Mouse (Mus musculus): ENCODE results near the gene Trim30b. TPM values are rescaled to one million over a fixed set of nuclear protein-coding genes. Genes with fewer than 3 reads are reported as not detected.
"Not testable (repeated sequence)": the region's sequence is repeated elsewhere in the genome, so short reads cannot be mapped to it uniquely, and the experiment has no call there.

The Trim30b gene
- polyA plus RNA-seq (2015; fragmentation: Nextera tagmentation; extraction: Ambion mirVana), result not detected in 2 replicates

DNA sequence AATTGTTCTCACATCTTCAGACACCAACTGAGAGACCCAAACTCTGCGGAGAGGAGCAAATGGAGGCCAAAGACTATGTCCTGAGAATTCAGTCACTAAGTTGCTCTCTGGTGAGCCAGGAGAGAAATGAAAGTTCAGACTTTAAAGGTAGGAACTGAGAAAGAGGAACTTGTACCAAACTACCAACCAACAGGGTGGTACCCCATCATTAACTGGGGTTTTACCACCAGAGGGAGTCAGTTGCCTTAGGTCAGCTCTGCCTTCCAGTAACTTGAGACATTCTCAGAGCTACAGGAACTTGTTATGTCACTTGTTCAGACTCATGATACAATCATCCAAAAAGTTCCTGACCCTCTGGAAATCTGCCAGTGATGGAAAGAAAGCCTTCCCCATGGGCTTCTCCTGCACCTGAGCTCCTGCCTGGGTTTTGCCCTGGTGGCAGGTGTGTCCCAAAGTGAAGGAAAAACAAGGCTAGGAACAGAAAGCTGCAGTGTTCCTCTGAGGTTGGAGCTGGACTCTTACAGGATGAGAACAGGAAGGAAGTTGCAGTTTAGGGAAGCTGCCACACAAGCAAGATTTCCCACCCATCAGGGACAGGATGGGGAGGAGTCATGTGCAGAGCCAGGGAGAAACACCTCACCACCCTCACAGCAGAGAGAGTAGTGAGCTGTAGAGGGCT, at the start of gene Trim30b:
Trim30b (minus strand) TSS at position 149 of the 679 bp plus-strand sequence.
- no peaks in the 10 kb centered on the region for H3K9me3 ChIP-seq

DNA sequence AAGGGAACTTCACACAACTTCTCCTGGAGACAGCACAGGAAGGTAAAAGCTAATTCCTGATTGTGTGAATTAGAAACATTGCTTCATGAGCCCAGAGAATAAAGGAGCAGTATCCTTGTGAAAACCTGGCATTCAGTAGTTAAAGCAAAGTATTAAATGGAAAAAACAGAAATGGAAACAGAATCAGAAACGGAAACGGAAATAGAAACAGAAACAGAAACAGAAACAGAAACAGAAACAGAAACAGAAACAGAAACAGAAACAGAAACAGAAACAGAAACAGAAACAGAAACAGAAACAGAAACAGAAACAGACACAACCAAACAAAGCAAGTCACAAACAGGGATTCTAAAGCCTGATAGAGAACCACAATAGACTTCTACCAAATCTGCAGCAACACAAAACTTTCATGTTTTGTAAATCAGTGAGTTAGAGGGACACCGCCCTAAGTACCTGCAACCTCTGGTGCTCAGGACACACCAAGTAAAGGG, 34.8 kb upstream of the Trim30b start:
- H3K9me3 ChIP-seq, result no peaks in the 10 kb centered on the region
- H3K4me3 ChIP-seq, result no peak overlapping the region
- no peaks in the 10 kb centered on the region for H3K36me3 ChIP-seq
- ATAC-seq (ENCODE audit: insufficient number of reproducible peaks, insufficient read depth, low FRiP score, low TSS enrichment, low read depth), result no peak
- no peak overlapping the region for H3K27ac ChIP-seq
- H3K27me3 ChIP-seq, result no peaks in the 10 kb centered on the region
- WGBS, result 84% methylated on average over 3 of the region's 3 CpGs
- no peak overlapping the region for H3K4me2 ChIP-seq
- H3K9ac ChIP-seq, result no peak overlapping the region
- H3K4me1 ChIP-seq, result no peaks in the 10 kb centered on the region

More for the DNA sequence above, at the start of gene Trim30b:
- H3K36me3 ChIP-seq, result no peaks in the 10 kb centered on the region
- H3K9ac ChIP-seq, result no peak within 1 kb of the TSS
- no peak within 1 kb of the TSS for H3K4me2 ChIP-seq
- WGBS, result 72% methylated on average over 1 of the region's 1 CpGs
- H3K4me1 ChIP-seq, result no peaks in the 10 kb centered on the region
- no peak for ATAC-seq (ENCODE audit: insufficient number of reproducible peaks, insufficient read depth, low FRiP score, low TSS enrichment, low read depth)
- H3K27ac ChIP-seq, result no peak within 1 kb of the TSS
- H3K27me3 ChIP-seq, result no peaks in the 10 kb centered on the region
- H3K4me3 ChIP-seq, result no peak within 1 kb of the TSS

DNA sequence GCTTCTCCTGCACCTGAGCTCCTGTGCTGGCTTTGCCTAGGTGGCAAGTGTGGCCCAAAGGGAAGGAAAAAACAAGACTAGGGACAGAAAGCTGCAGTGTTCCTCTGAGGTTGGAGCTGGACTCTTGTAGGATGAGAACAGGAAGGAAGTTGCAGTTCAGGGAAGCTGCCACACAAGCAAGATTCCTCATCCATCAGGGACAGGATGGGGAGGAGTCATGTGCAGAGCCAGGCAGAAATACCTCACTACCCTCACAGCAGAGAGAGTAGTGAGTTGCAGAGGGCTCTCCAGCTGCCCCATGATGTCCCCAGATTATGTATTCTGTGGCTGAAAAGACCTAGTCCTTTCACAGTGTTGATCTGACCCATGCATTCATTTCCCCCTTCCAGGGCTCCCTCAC, 31.5 kb upstream of the Trim30b start:
- Histone ChIP-seq H3K9ac (no peak overlapping the region), H3K9me3 (no peaks in the 10 kb centered on the region), H3K27me3 (no peaks in the 10 kb centered on the region), H3K27ac (no peak overlapping the region), H3K4me1 (no peaks in the 10 kb centered on the region), H3K4me2 (no peak overlapping the region), H3K4me3 (no peak overlapping the region), H3K36me3 (no peaks in the 10 kb centered on the region)
- no peak for ATAC-seq (ENCODE audit: insufficient number of reproducible peaks, insufficient read depth, low FRiP score, low TSS enrichment, low read depth)

DNA sequence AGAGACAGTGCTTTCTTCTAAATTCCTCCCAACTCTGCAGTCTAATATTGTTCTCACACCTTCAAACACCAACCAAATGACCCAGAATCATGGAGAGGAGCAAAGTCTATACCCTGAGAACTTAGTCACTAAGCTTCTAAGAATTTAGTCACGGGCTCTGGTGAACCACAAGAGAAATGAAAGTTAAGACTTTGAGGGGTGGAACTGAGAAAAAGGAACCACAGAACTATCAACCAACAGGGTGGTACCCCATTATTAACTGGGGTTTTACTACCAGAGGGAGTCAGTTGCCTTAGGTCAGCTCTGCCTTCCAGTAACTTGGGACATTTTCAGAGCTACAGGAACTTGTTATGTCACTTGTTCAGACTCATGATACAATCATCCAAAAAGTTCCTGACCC, 31.0 kb upstream of the Trim30b start, which contains the start of gene Trim30c:
Trim30c (minus strand) TSS at position 140 of the 400 bp plus-strand sequence.
- H3K4me1 ChIP-seq, result no peaks in the 10 kb centered on the region
- no peaks in the 10 kb centered on the region for H3K36me3 ChIP-seq
- ATAC-seq (ENCODE audit: insufficient number of reproducible peaks, insufficient read depth, low FRiP score, low TSS enrichment, low read depth), result no peak
- H3K27ac ChIP-seq, result no peak within 1 kb of the TSS
- H3K9ac ChIP-seq, result no peak within 1 kb of the TSS
- H3K9me3 ChIP-seq, result no peaks in the 10 kb centered on the region
- H3K4me3 ChIP-seq, result no peak within 1 kb of the TSS
- no peak within 1 kb of the TSS for H3K4me2 ChIP-seq
- no peaks in the 10 kb centered on the region for H3K27me3 ChIP-seq
- WGBS, result 70% methylated on average over 1 of the region's 1 CpGs

DNA sequence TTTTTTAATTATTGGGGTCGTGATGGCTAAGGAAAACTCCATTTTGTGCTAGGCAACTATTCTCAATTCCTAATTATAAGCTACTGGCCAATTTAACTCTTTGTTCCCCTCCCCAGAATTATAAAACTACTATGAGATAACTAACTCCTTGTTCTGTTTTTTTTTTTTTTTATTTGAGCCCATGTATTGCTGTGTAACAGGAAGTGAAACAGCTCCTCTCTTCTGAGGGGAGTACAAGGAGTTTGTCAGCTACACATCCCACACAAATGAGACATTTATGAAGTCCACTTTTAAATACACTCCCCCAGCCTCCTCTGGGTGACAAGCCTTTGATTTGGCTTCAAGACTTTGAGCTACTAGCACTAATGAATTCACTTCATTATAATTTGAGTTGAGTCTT, 28.8 kb upstream of the Trim30b start:
- H3K9me3 ChIP-seq, result no peaks in the 10 kb centered on the region
- no peak overlapping the region for H3K4me3 ChIP-seq
- ATAC-seq (ENCODE audit: insufficient number of reproducible peaks, insufficient read depth, low FRiP score, low TSS enrichment, low read depth), result no peak
- H3K36me3 ChIP-seq, result no peaks in the 10 kb centered on the region
- H3K4me2 ChIP-seq, result no peak overlapping the region
- no peak overlapping the region for H3K27ac ChIP-seq
- no peak overlapping the region for H3K9ac ChIP-seq
- WGBS, result 66% methylated on average over 1 of the region's 1 CpGs
- H3K4me1 ChIP-seq, result no peaks in the 10 kb centered on the region
- H3K27me3 ChIP-seq, result no peaks in the 10 kb centered on the region

DNA sequence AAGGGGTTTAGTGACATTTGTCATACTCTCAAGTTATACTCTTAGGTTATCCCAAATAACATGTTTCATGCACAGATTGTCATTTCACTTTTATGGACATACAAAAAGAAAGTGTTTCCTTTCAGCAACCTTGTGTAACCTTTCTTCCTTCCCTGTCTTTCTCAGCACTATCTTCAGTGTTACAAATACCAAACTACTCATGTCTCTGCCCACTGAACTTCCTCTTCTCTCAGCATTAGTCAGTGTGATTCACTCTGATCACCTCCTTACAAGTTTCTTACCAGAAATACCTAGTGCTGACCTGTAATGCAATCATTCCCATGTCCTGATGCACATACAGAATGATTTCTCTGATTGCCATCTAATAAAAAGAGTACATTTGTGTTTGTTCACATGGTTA, 3.3 kb downstream of the Trim30b start:
- no peaks in the 10 kb centered on the region for H3K36me3 ChIP-seq
- no peaks in the 10 kb centered on the region for H3K27me3 ChIP-seq
- no peak overlapping the region for H3K4me2 ChIP-seq
- H3K9me3 ChIP-seq, result no peaks in the 10 kb centered on the region
- H3K9ac ChIP-seq, result no peak overlapping the region
- no peak for ATAC-seq (ENCODE audit: insufficient number of reproducible peaks, insufficient read depth, low FRiP score, low TSS enrichment, low read depth)
- no peak overlapping the region for H3K27ac ChIP-seq
- H3K4me3 ChIP-seq, result no peak overlapping the region
- no peaks in the 10 kb centered on the region for H3K4me1 ChIP-seq

DNA sequence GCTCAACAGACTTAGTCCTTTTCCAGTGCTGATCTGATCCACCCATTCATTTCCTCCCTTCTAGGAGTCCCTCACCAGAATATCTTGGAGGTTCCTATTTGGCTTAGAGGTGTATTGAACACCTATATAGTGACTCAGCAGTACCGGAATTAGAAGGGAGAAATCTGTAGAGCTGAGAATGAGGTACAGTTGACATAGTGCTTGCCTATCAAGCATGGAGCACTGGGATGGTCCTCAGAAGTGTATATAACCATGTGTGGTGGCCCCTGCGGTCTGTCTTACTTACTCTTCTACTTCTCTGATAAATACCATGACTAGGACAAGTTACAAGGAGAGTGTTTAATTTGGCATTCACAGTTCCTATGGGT, 16.1 kb downstream of the Trim30b start:
- no peaks in the 10 kb centered on the region for H3K36me3 ChIP-seq
- peak overlapping the region; percentile 62 for H3K4me2 ChIP-seq
- no peaks in the 10 kb centered on the region for H3K9me3 ChIP-seq
- ATAC-seq (ENCODE audit: insufficient number of reproducible peaks, insufficient read depth, low FRiP score, low TSS enrichment, low read depth), result 0 out of 2 replicates have a peak, but pooled peaks have one; percentile 18
- H3K4me3 ChIP-seq, result peak overlapping the region; percentile 46
- H3K27me3 ChIP-seq, result no peaks in the 10 kb centered on the region
- 65% methylated on average over 2 of the region's 2 CpGs for WGBS
- no peaks in the 10 kb centered on the region for H3K4me1 ChIP-seq
- H3K27ac ChIP-seq, result 0 out of 2 replicates have a peak overlapping the region, but pooled peaks have one; percentile 28
- H3K9ac ChIP-seq, result no peak overlapping the region

DNA sequence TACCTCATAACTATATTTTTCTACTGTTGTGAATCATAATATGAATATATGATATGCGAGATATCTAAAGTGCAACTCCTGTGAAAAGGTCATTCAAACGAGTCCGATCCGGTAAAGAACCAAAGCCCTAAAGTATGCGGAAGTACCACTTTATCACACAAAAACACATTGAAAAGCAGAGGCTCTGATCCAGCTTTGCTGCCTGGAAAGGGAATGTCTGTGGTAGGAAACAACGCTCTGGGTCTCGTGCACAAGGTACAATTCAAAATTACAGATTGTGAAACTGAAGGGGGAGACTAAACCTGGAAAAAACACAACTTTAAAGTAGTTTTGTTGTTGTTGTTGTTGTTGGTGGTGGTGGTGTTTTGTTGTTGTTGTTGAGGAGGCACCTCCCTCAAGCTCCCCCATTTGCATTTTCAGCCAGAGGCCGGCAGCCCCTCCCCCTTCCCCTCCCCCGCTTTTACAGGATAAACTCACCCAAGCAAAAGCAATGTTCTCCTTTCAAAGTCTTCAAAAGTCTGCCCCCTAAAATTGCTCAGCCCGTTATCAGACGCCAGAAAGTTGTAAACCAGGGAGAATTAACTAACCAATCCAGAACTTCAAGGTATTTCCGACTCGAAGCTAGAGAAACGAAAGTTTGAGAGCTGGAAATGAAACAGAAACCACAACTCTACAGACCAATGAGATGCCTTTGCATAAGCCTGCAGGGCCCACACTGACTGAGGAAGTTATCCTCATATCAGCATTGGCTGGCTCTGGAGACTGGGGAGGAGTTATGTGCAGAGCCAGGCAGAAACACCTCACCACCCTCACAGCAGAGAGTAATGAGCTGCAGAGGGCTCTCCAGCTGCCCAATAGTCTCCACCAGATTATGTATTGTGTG, 16.7 kb downstream of the Trim30b start, which contains the start of gene Trim12c:
Trim12c (minus strand) TSS at position 646 of the 883 bp plus-strand sequence.
- H3K9me3 ChIP-seq, result no peaks in the 10 kb centered on the region
- WGBS, result 5% methylated on average over 14 of the region's 14 CpGs
- H3K4me3 ChIP-seq, result peak within 1 kb of the TSS; percentile 46
- H3K36me3 ChIP-seq, result no peaks in the 10 kb centered on the region
- 0 out of 2 replicates have a peak within 1 kb of the TSS, but pooled peaks have one; percentile 28 for H3K27ac ChIP-seq
- H3K27me3 ChIP-seq, result no peaks in the 10 kb centered on the region
- no peaks in the 10 kb centered on the region for H3K4me1 ChIP-seq
- peak; percentile 98 for ATAC-seq (ENCODE audit: insufficient number of reproducible peaks, insufficient read depth, low FRiP score, low TSS enrichment, low read depth)
- H3K4me2 ChIP-seq, result peak within 1 kb of the TSS; percentile 62
- H3K9ac ChIP-seq, result peak within 1 kb of the TSS; percentile 63

DNA sequence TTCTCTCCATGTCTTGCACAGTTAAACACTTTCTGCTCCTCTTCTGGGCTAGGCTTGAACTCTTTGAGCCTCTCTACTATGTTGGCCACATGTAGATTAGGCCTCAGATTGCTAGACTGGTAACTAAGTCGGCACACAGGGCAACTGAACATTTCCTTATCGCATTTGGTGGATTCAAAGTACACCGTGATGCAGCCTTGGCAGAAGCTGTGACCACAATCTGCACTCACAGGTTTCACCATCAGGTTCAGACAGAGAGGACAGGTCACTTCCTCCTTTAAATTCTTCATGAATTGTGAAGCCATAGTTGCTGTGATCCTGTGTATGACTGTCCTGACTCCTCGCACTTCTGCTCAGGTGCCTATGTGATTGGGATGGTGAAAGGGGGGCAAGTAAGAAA, 21.6 kb downstream of the Trim30b start:
- not testable (repeated sequence) for H3K4me2 ChIP-seq; H3K9ac ChIP-seq; H3K4me1 ChIP-seq; H3K27ac ChIP-seq; ATAC-seq (ENCODE audit: insufficient number of reproducible peaks, insufficient read depth, low FRiP score, low TSS enrichment, low read depth); H3K27me3 ChIP-seq; H3K9me3 ChIP-seq; H3K36me3 ChIP-seq; H3K4me3 ChIP-seq
- 86% methylated on average over 4 of the region's 4 CpGs for WGBS

DNA sequence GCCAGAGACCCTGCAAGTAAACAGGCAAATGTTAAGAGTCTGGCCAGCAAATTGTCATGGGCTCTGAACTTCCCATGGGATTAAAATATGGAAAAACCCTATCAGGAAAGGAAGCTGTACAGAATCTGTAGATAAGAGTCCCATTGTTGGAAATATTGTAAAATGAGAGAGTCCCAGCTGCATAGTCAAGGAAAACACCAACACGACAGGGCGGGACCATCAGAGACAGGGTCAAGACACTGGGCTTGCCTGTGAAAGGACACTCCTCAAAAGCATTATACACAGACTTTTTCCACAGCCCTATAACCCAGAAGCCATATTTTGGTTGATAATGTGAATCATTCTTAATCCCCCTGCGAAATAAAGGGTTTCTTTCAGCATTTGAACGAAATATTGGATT, 28.9 kb downstream of the Trim30b start:
- H3K9me3 ChIP-seq; H3K27me3 ChIP-seq; H3K4me3 ChIP-seq; H3K4me2 ChIP-seq; H3K9ac ChIP-seq; ATAC-seq (ENCODE audit: insufficient number of reproducible peaks, insufficient read depth, low FRiP score, low TSS enrichment, low read depth); H3K4me1 ChIP-seq; H3K27ac ChIP-seq; H3K36me3 ChIP-seq: not testable (repeated sequence)
- WGBS, result 89% methylated on average over 4 of the region's 4 CpGs

DNA sequence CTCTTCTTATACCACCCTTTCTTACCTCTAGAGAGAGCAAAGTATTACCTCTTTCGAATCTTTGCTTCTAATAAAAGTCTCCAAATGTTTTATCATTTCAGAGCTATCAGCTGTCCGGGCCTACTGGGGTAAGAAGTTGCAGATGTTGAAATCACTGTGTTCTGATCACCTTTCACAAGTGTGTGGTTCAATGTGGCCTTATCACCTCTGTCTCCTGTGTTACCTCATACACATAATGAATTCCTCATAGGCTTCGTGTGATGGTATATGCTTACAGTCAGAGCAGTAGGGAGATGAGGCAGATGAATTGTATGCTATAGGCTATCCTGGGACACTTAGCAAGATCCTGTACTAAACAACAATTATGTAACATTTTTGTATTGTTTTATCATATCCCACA, 34.1 kb downstream of the Trim30b start:
- not testable (repeated sequence) for H3K4me2 ChIP-seq; H3K27me3 ChIP-seq; H3K27ac ChIP-seq; H3K9ac ChIP-seq; ATAC-seq (ENCODE audit: insufficient number of reproducible peaks, insufficient read depth, low FRiP score, low TSS enrichment, low read depth); H3K4me3 ChIP-seq; H3K9me3 ChIP-seq; H3K4me1 ChIP-seq; H3K36me3 ChIP-seq
- WGBS, result 76% methylated on average over 3 of the region's 3 CpGs

DNA sequence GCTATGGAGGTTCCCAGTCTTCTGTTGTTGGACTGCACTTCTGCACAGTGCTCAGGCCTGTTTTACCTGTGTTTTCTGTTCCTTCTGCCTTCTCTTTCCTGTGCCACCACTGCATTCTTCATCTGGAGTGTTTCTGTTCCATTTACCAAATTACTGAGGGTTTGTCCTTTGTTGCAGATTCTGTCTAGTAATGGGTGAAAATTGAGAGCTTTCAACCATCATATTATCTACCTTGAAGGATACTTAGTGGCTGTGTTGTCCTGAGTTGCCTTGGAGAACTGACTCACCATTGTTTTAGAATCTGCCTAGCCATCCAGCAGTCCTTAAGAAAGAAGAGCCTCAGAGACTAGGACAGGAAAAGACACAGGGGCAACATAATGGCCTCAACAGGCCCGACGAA, 40.5 kb downstream of the Trim30b start, which contains the start of gene Trim34b:
Trim34b (plus strand) TSS at position 301 of the 400 bp plus-strand sequence.
- not testable (repeated sequence) for H3K27me3 ChIP-seq; H3K36me3 ChIP-seq; H3K27ac ChIP-seq; H3K9ac ChIP-seq; H3K4me3 ChIP-seq; ATAC-seq (ENCODE audit: insufficient number of reproducible peaks, insufficient read depth, low FRiP score, low TSS enrichment, low read depth); H3K9me3 ChIP-seq; H3K4me2 ChIP-seq; H3K4me1 ChIP-seq
- WGBS, result 83% methylated on average over 2 of the region's 2 CpGs

All from embryonic facial prominence, embryonic 13.5 days (tissue).